Mouse (Mus musculus) liver, embryonic 15.5 days (tissue): ENCODE data around the gene Colgalt2. TPM values are rescaled to one million over a fixed set of nuclear protein-coding genes. Genes with fewer than 3 reads are reported as not detected.
"Not testable (repeated sequence)": the region's sequence is repeated elsewhere in the genome, so short reads cannot be mapped to it uniquely, and the experiment has no call there.

Experiments
- ATAC-seq: fragments of 200-750 bp; cut with Nextera tagmentation; 2 replicates; pipeline ENCODE4 v1.8.0; 2017; ENCODE audit warnings: moderate number of reproducible peaks, mild to moderate bottlenecking, moderate library complexity; ENCODE audit not compliant: insufficient read depth
- H3K27ac ChIP-seq: fragments of 300-500 bp; sonication (generic); replicated peaks from 2 replicates; pipeline ENCODE4 v1.5.1; 2015; ENCODE audit warnings: mild to moderate bottlenecking, inconsistent platforms
- H3K27me3 ChIP-seq: fragments of 300-500 bp; sonication (generic); 2 replicates; pipeline ENCODE4 v1.6.1; 2015; ENCODE audit warnings: mild to moderate bottlenecking, inconsistent platforms
- H3K36me3 ChIP-seq: fragments of 300-500 bp; sonication (generic); replicated peaks from 2 replicates; pipeline ENCODE4 v1.6.1; 2015; ENCODE audit warnings: moderate library complexity, mild to moderate bottlenecking, inconsistent platforms
- H3K4me1 ChIP-seq: fragments of 300-500 bp; sonication (generic); replicated peaks from 2 replicates; pipeline ENCODE4 v1.6.1; 2015; ENCODE audit warnings: inconsistent platforms
- H3K4me2 ChIP-seq: fragments of 300-500 bp; sonication (generic); 2 replicates; pipeline ENCODE4 v1.6.1; 2015; ENCODE audit warnings: moderate library complexity, mild to moderate bottlenecking, inconsistent platforms
- H3K4me3 ChIP-seq: fragments of 300-500 bp; sonication (generic); replicated peaks from 2 replicates; pipeline ENCODE4 v1.5.1; 2015; ENCODE audit warnings: mild to moderate bottlenecking, inconsistent platforms
- H3K9ac ChIP-seq: fragments of 300-500 bp; sonication (generic); 2 replicates; pipeline ENCODE4 v1.6.1; 2015; ENCODE audit warnings: moderate library complexity, mild to moderate bottlenecking, inconsistent platforms
- H3K9me3 ChIP-seq: fragments of 300-500 bp; sonication (generic); replicated peaks from 2 replicates; pipeline ENCODE4 v1.6.1; 2016; ENCODE audit warnings: inconsistent platforms
- WGBS: fragments of 180-500 bp; shearing (Covaris S2); methylation state at CpG from one replicate; pipeline ENCODE4 v1.1.7; 2015; ENCODE audit warnings: mixed read lengths; ENCODE audit not compliant: insufficient replicate concordance; 5-methylcytosine and 5-hydroxymethylcytosine counted together
- polyA plus RNA-seq: library from polyadenylated mRNA; unstranded; fragments of >200 nt; fragmentation: Nextera tagmentation; extraction: Ambion mirVana; gene quantifications from 2 replicates; pipeline ENCODE4 v1.2.1, GENCODE M21; 2015

Gene Colgalt2
- polyA plus RNA-seq: 0.30 and 0.36 TPM in 2 replicates

DNA sequence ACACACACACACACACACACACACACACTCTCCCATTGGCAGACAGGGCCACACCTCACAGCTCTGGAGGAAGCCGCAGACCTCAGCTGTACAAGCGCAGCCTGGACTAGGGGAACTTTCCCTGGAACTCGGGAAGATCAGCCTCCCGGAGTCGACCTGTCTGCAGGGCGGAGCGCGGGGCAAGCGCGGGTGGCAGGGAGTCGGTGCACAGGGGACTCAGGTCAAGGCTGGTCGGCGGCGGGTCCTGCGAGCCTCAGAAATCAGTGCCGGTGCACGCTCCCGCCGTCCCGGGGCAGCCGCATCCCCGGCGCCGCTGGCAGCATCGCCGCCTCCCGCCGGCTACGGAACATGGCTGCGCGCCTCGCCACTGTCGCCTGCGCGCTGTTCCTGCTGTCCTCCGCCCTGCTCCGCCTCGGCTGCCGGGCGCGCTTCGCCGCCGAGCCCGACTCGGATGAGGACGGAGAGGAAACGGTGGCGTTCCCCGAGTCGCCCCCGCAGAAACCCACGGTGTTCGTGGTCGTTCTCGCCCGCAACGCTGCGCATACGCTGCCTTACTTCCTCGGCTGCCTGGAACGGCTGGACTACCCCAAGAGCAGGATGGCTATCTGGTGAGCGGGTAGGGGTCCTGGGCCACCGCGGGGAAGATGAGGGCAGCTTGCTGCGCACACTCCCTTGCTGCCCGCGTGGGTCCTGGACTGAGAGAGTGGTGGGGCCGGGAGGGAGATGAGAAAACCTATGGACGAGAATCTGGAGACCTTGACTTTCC is at the start of gene Colgalt2:
Colgalt2 (plus strand) TSS at position 41 of the 766 bp plus-strand sequence.
- under 1% methylated on average over 70 of the region's 70 CpGs for WGBS
- Histone ChIP-seq H3K27me3 (peaks cover 52% of the 10 kb centered on the region), H3K4me1 (no peaks in the 10 kb centered on the region), H3K4me3 (peak within 1 kb of the TSS; percentile 49), H3K36me3 (no peaks in the 10 kb centered on the region), H3K9me3 (no peaks in the 10 kb centered on the region), H3K4me2 (peak within 1 kb of the TSS; percentile 67), H3K9ac (no peak within 1 kb of the TSS), H3K27ac (no peak within 1 kb of the TSS)
- peak; percentile 28; the same call in 1 of the 2 replicates for ATAC-seq

DNA sequence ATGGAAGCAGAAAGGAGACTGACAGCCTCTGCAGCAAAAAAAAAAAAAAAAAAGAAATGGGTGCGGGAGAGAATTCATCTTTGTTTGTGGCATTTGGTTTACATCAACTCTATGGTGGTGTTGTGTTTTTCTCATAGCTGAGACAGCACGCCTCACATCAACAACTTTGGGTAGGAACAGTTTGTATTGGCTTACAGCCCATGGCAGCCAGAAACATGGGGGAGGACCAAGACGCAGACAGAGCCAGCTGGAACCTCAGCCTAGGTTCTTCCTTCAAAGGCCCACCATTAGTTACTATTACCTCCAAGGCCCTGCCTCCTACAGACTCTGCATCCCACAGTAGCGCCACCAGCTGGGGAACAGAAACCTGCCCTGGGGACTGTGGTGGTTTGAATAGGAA is 42.9 kb upstream of the Colgalt2 start:
- WGBS: 66% methylated on average over 4 of the region's 4 CpGs

DNA sequence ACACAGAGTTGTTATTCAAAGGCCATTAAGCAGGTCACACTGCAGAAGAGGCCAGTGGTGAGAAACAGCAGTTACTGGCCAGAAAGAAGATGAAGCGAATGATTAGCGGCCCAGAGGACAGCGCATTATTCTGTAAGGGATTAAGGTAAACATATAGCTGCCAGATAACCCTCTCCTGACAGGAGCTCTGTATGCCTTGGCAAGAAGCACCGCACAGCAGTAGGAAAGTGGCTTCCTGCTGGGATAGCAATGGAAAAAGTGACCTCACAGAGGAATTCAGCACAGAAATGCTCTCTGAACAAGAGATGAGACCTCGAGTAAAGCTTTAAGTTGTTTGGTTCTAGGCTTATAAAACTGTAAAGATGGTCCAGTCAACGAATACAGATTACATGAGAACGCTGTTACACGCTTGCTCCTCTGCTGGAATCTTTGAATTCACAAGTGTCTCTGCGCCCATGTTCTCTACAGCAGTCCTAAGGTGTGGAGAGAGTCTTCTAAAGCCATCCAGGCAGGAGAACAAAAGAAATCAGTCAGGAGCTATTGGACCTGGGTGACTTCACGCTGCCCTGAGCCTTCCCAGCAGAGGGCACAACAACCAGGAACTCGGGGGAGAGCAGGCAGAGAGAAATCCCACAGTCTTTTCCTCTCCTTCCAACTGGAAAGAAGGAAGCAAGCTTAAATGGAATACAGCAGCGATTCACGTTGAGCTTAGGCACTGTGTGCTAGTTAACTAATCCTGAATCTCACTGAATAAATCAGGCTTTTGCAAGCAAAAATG is 31.1 kb upstream of the Colgalt2 start:
- Histone ChIP-seq H3K36me3 (peaks cover 21% of the 10 kb centered on the region), H3K27me3 (no peaks in the 10 kb centered on the region), H3K4me3 (no peak overlapping the region), H3K27ac (no peak overlapping the region), H3K4me2 (no peak overlapping the region), H3K9me3 (no peaks in the 10 kb centered on the region), H3K9ac (no peak overlapping the region), H3K4me1 (no peaks in the 10 kb centered on the region)
- no peak for ATAC-seq
- 67% methylated on average over 13 of the region's 13 CpGs for WGBS

More for the DNA sequence above, 42.9 kb upstream of the Colgalt2 start:
- Histone ChIP-seq H3K9me3 (no peaks in the 10 kb centered on the region), H3K9ac (no peak overlapping the region), H3K4me2 (no peak overlapping the region), H3K27me3 (no peaks in the 10 kb centered on the region), H3K4me3 (no peak overlapping the region), H3K27ac (no peak overlapping the region), H3K36me3 (no peaks in the 10 kb centered on the region), H3K4me1 (no peaks in the 10 kb centered on the region)
- ATAC-seq: no peak

DNA sequence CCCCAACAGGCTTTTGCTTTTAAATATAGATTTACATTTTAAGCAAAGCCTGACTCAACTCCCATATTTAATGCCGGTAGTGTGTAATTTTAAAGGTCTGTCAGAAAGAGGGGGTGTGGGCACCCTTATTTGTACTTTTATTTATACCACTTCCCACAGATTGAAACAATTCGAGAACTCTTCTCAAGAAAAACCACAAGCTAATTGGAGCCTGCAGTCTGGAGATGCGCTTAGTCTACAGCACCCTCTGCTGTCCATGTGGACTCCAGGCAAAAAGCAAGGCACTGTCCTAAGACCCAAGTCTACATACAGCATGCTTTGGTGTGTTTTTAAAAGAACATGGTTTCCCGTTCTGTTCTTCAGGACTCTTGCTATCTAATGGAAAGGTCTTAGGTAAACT is 30.5 kb upstream of the Colgalt2 start:
- H3K4me3 ChIP-seq: no peak overlapping the region
- H3K9me3 ChIP-seq: no peaks in the 10 kb centered on the region
- H3K36me3 ChIP-seq: peaks cover 21% of the 10 kb centered on the region
- H3K4me2 ChIP-seq: no peak overlapping the region
- H3K27ac ChIP-seq: no peak overlapping the region
- H3K4me1 ChIP-seq: no peaks in the 10 kb centered on the region
- no peak overlapping the region for H3K9ac ChIP-seq
- 28% methylated on average over 4 of the region's 4 CpGs for WGBS
- ATAC-seq: no peak
- H3K27me3 ChIP-seq: no peaks in the 10 kb centered on the region

DNA sequence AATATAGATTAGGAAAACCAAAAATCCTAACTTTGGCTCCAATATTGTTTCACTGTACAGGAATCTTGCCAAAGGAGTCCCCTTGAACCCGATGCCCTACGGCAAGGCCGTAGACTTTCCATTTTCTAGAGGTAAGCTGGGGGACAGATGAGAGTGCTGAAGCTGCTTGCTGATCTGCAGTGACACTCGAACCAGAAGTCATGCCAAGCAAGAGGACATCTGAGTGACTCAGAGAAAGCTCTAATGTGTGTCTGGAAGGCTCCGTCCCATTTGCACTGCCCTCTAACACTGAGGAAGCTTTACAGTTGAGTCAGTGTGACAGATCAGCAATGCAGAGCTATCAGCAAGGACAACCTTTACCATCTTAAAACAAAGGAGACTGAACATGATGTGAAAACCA is 21.3 kb upstream of the Colgalt2 start:
- WGBS: 80% methylated on average over 5 of the region's 5 CpGs
- no peaks in the 10 kb centered on the region for H3K9me3 ChIP-seq
- H3K4me2 ChIP-seq: no peak overlapping the region
- no peak overlapping the region for H3K9ac ChIP-seq
- no peak overlapping the region for H3K4me3 ChIP-seq
- peaks cover 55% of the 10 kb centered on the region for H3K36me3 ChIP-seq
- ATAC-seq: no peak
- H3K27ac ChIP-seq: no peak overlapping the region
- H3K27me3 ChIP-seq: no peaks in the 10 kb centered on the region
- H3K4me1 ChIP-seq: no peaks in the 10 kb centered on the region

DNA sequence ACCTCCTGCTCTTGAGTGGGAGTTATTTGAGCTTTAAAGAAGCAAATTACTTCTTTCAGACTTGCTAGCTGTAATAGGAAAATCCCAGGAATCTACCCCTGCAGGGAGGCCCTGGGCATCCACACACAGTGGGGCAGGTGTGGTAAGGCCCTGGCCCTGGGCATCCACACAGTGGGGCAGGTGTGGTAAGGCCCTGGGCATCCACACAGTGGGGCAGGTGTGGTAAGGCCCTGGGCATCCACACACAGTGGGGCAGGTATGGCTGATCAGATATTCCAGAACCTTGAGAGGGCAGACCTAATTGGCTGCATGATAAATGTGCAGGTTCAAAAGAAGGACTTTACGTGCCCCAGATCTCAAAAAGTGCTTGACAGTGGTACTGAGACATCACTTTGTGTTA is 15.0 kb upstream of the Colgalt2 start:
- no peaks in the 10 kb centered on the region for H3K9me3 ChIP-seq
- H3K9ac ChIP-seq: no peak overlapping the region
- H3K36me3 ChIP-seq: peaks cover 28% of the 10 kb centered on the region
- no peaks in the 10 kb centered on the region; the same call in 1 of the 2 replicates for H3K27me3 ChIP-seq
- WGBS: 76% methylated on average over 1 of the region's 1 CpGs
- no peak overlapping the region for H3K27ac ChIP-seq
- H3K4me3 ChIP-seq: no peak overlapping the region
- no peak overlapping the region; the same call in 1 of the 2 replicates for H3K4me2 ChIP-seq
- no peak for ATAC-seq
- peaks cover 17% of the 10 kb centered on the region for H3K4me1 ChIP-seq

DNA sequence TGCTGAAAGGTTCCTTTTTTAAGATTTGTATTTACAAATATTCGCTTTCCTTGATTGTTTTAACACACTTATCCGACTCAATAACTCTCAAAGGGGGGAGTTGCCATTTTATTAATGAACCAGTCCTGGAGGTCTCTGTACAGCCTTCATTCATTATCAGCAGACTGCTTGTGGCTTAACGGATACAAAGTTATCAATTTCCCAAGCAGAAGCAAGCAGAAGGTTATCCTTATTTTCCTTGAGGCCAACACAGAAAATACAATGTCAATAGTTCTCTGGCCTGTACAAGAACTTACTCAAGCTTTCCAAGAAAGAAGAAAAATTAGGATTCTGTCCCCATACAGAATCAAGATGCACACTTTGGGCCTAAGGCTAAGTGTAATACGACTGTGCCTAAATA is 13.9 kb upstream of the Colgalt2 start:
- H3K27ac ChIP-seq: peak overlapping the region; percentile 72
- H3K9me3 ChIP-seq, H3K27me3 ChIP-seq, ATAC-seq: not testable (repeated sequence)
- peaks cover 18% of the 10 kb centered on the region for H3K36me3 ChIP-seq
- peak overlapping the region; percentile 88 for H3K9ac ChIP-seq
- H3K4me2 ChIP-seq: peak overlapping the region; percentile 79
- WGBS: 8% methylated on average over 2 of the region's 4 CpGs
- H3K4me3 ChIP-seq: peak overlapping the region; percentile 90
- H3K4me1 ChIP-seq: peaks cover 17% of the 10 kb centered on the region

DNA sequence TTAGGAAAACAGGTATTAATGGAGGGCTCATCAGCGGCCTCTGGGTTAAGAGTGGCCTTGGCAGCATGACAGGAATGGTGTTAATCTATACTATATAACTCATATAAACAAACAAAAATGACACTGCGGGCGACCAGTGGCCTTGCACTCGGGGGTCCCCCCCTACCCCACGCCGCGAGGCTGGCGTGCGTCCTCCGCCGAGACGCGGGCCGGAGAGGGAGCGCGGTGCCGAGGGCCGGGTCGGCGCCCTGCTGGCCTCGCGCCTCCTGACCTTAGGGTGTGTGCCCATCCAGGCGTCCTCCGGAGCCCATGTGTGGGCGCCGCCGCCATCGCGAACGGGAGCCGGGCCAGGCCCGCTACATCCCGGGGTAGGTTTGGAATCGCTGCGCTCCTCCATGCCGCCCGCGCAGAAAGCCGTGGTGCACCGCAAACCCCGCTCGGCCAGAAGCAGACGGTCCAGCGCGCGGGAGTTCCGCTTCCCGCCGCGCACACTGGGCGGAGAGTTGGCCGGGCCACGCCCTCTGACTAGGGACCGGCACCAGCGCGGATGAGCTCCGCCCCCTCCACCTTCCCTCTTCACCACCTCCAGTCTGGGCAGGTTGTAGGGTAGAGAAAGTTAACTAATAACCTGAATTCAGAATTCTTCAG is 13.3 kb upstream of the Colgalt2 start, which contains the start of gene Tsen15:
Tsen15 (minus strand) TSS at position 501 of the 648 bp plus-strand sequence.
- peak; percentile 96 for ATAC-seq
- peaks cover 15% of the 10 kb centered on the region for H3K36me3 ChIP-seq
- H3K9ac ChIP-seq: peak within 1 kb of the TSS; percentile 88
- under 1% methylated on average over 57 of the region's 57 CpGs for WGBS
- H3K9me3 ChIP-seq: no peaks in the 10 kb centered on the region
- peaks cover 17% of the 10 kb centered on the region for H3K4me1 ChIP-seq
- peak within 1 kb of the TSS; percentile 72 for H3K27ac ChIP-seq
- no peaks in the 10 kb centered on the region; the same call in 1 of the 2 replicates for H3K27me3 ChIP-seq
- H3K4me2 ChIP-seq: peak within 1 kb of the TSS; percentile 79
- H3K4me3 ChIP-seq: peak within 1 kb of the TSS; percentile 90

DNA sequence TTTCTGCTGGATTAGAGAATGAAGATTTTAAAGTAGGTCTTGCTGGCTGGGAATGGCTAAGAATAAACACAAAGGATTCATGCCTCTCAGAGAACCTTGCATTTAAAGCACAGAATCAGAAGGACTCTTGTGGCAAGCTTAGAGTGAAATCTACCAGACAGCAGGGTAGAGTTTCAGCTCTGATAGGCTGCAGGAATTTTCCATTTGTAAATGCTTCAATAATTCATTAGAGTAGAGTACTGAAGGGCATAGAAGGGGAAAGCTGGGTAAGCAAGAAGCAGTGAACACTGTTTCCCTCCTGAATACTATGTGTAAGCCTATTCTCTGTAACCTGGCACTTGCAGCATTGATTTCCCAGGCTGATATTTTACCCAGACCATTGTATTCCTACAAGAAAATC is 10.4 kb upstream of the Colgalt2 start:
- no peak for ATAC-seq
- H3K4me3 ChIP-seq: no peak overlapping the region
- no peaks in the 10 kb centered on the region; the same call in 1 of the 2 replicates for H3K27me3 ChIP-seq
- no peaks in the 10 kb centered on the region for H3K36me3 ChIP-seq
- no peak overlapping the region for H3K27ac ChIP-seq
- H3K9ac ChIP-seq: no peak overlapping the region
- no peaks in the 10 kb centered on the region for H3K9me3 ChIP-seq
- H3K4me2 ChIP-seq: no peak overlapping the region
- peaks cover 17% of the 10 kb centered on the region for H3K4me1 ChIP-seq

DNA sequence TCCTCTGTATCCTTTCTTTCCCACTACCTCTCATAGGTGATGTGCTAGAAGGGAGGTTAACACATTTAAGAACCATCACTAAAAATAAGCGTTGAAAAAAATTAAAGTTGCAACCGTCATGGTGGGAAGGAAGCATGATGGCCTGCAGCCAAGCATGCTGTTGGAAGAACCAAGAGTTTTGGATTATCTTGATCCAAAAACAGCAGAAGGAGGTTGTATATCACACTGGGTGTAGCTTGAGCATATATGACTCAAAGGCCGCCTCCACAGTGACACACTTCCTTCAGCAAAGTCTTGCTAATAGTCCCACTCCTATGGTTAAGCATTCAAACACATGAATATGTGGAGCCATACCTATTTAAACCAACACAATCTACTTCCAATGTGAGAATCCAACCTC is 5.5 kb upstream of the Colgalt2 start:
- H3K27ac ChIP-seq: no peak overlapping the region
- H3K4me2 ChIP-seq: no peak overlapping the region
- no peaks in the 10 kb centered on the region for H3K36me3 ChIP-seq
- no peaks in the 10 kb centered on the region for H3K9me3 ChIP-seq
- H3K4me1 ChIP-seq: no peaks in the 10 kb centered on the region
- WGBS: 77% methylated on average over 3 of the region's 3 CpGs
- H3K9ac ChIP-seq: no peak overlapping the region
- H3K27me3 ChIP-seq: peaks cover 15% of the 10 kb centered on the region
- H3K4me3 ChIP-seq: no peak overlapping the region
- ATAC-seq: no peak

DNA sequence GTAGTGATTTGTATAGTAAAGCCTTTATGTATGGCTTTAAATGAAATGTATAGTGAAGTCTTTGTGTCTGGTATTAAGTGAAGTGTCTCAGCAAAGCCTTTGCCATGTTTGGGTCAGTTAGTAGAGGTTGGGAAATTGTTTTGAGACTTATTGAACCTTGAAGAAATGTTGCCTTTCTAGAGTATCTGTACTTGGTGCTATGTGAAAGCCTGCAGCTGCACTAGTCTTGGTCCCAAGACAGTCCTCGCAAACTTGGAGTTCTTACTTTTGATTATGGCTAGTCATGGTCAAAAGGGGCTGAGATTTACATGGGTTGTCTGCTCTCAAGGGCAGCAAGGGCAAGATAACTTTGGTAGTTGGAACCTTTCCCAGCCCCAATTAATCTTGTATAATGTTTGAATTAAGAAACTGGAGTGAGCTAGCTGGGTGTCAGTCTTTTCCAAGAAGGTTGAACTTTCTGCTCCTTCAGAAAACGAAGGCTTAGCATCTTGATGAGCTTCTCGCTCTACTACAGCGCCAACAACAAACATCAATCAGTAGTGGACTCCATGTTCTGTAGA is 4.6 kb upstream of the Colgalt2 start:
- no peaks in the 10 kb centered on the region for H3K36me3 ChIP-seq
- no peak overlapping the region for H3K9ac ChIP-seq
- no peak overlapping the region for H3K4me2 ChIP-seq
- H3K9me3 ChIP-seq: no peaks in the 10 kb centered on the region
- H3K4me1 ChIP-seq: no peaks in the 10 kb centered on the region
- WGBS: 62% methylated on average over 4 of the region's 4 CpGs
- H3K27me3 ChIP-seq: peaks cover 23% of the 10 kb centered on the region
- no peak for ATAC-seq
- no peak overlapping the region for H3K4me3 ChIP-seq
- H3K27ac ChIP-seq: no peak overlapping the region
